Mouse (Mus musculus) bone marrow, adult 2 months (tissue): Measurements from ENCODE around the gene Eed.

Experiments
- CTCF ChIP-seq: fragments of 200-500 bp; IDR thresholded peaks from 2 replicates; pipeline ENCODE4 v1.5.1; 2011; ENCODE audit warnings: low read length, control low read depth; ENCODE audit not compliant: control insufficient read depth, insufficient read depth
- POLR2A ChIP-seq: fragments of 200-500 bp; IDR thresholded peaks from 2 replicates; pipeline ENCODE4 v1.6.1; 2011; ENCODE audit warnings: low read depth, mild to moderate bottlenecking, control low read depth, low read length, borderline replicate concordance; ENCODE audit not compliant: control insufficient read depth

DNA sequence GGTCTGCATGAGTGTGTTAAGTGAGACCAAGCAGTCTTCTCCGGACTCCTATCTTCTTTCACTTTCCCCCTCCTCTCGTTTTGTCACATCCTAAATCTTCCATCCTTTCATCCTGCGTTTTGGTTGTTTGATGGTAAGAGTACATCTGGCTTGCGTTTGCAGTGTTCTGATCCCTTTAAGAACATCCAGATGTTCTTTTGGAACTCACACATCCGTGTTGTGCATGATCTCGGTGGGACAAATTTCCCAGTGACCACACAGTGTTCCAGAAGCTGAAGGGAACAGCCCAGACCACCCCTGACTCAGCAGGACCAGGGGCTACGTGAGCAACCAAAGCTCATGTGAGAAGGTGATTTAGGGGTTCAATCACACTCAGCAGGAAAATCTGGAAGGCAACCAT, 72.4 kb downstream of the Eed start:
- TF ChIP-seq POLR2A (no peak), CTCF (no peak)
